Mouse (Mus musculus) olfactory bulb, adult 2 months (tissue): ENCODE results near the gene Gm21988.

ENCODE experiments used
- CTCF ChIP-seq: fragments of 200-500 bp; IDR thresholded peaks from 2 replicates; pipeline ENCODE4 v1.5.1; 2012; ENCODE audit warnings: low read depth, mild to moderate bottlenecking, low read length, moderate library complexity; ENCODE audit not compliant: insufficient read depth
- POLR2A ChIP-seq: fragments of 200-500 bp; IDR thresholded peaks from 2 replicates; pipeline ENCODE4 v1.6.1; 2012; ENCODE audit warnings: mild to moderate bottlenecking, low read depth, low read length, moderate library complexity; ENCODE audit not compliant: insufficient read depth

- no peak for TF ChIP-seq CTCF
- no peak for TF ChIP-seq POLR2A
These were observed 48.4 kb downstream of the Gm21988 start for GRCm38 (mm10) chr11:70191188-70191587.
